Mouse (Mus musculus) urinary bladder, postnatal 14 days (tissue): ENCODE measurements at regions not wholly inside any gene's neighbourhood (a gene's known extent, or its start where the extent isn't known, plus 50 kb on each side); places are given as distances from the start of the nearest gene placed in this dataset.

ENCODE experiments used
- DNase-seq: peaks from one replicate; pipeline ENCODE4 v3.0.0; 2021; ENCODE audit warnings: low spot score

DNA sequence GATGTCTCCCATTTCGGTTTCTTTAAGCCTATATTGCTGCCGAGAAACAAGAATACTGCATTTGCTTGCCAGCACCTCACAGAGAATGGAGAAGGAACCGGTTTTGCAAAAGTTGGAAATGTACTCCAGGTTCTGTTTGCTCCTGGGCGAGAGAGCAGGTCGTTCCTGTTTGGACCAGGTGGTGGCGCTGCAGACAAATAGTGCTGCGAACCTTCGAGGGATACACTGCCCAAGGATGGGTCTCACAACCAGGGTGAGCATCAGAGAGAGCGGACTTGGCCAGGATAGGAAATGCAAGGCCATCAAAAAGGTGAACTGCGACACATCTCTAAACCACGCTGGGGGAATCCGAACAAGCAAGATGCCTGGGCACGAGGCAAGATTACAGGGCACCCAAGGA is 54.0 kb upstream of the Ets2 start:
- DNase-seq = peak; percentile 91

GRCm38 (mm10) chr16:95642784-95643590 is 56.6 kb upstream of the Erg start:
- DNase-seq = peak; percentile 28

- no peak for DNase-seq
Observed at GRCm38 (mm10) chr16:95640670-95641069, 54.3 kb upstream of the Erg start.

DNA sequence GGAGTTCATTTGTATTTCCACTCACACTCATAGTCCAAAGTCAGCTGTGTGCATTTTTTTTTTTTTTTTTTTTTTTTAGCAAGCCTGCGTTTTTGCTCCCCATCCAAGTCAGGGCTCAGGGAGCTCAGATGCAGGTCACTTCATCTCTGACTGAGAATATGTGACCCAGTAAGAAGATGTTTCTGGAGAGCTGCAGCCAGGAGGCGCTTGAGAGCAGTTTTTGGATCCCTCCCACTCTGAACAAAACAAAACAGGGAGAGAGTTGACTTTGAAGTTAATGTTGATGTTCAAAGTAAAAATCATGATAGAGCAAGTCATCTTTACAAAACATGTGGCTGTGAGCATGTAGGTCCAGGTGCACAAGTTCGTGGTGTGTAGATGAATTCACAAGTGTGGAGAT is 53.3 kb upstream of the Erg start:
- DNase-seq = no peak

DNA sequence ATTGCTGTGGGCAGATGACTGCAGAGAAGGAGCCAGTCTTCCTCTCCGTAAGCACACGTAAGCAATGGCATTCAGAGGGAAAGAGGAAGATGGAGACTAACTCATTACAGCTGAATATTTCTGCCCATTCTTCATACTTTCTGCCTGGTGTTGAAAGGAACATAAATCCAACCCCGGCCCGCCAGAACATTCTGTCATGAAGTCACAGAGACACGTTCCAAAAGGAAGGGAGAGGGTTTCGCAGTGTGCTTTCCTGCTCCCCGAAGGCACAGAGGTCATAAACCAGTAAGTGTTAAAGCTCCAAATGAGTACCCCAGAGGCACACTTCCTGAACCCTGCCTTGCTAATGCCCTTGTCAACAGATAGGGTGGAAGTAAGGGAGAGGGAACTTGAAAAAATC is 51.5 kb upstream of the Erg start:
- no peak for DNase-seq

DNA sequence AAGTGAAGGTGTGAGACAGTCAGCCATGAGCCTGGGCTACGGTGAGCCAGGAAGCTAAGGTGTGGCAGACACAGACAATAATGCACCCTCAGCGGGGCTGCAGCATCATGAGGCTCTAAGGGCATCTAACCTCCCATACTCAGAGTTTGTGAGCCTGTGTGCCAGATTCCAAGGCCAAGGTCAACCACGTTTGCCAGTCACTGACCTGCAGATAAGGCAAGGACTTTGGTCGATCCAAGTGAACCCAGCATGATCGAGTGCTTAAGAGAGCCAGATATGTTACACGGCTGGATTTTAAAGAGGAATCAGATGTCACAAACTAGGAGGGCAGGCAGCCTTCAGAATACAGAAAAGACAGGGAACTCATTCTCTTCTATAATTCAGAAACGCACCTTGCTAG is 50.2 kb upstream of the Erg start:
- no peak for DNase-seq
